Mouse (Mus musculus): ENCODE measurements around the gene Stat4. TPM values are rescaled to one million over a fixed set of nuclear protein-coding genes. Genes with fewer than 3 reads are reported as not detected.

Stat4 gene
- polyA plus RNA-seq, 1 experiment from 2014 or later = 2.6 TPM

- ATAC-seq (ENCODE audit: insufficient read depth, low FRiP score, low read depth) = no peak
- H3K27me3 ChIP-seq (replicated peaks) = no peaks in the 10 kb centered on the region
- H3K4me2 ChIP-seq = no peak overlapping the region
- 51% methylated on average over 5 of the region's 5 CpGs for WGBS
- no peak overlapping the region for H3K27ac ChIP-seq
- no peaks in the 10 kb centered on the region for H3K9me3 ChIP-seq
- no peaks in the 10 kb centered on the region for H3K36me3 ChIP-seq
- H3K4me3 ChIP-seq (replicated peaks) = no peak overlapping the region
- no peak overlapping the region for H3K9ac ChIP-seq
- peaks cover 7% of the 10 kb centered on the region for H3K4me1 ChIP-seq
Observed at GRCm38 (mm10) chr1:51998542-51998941, 11.6 kb downstream of the Stat4 start.

DNA sequence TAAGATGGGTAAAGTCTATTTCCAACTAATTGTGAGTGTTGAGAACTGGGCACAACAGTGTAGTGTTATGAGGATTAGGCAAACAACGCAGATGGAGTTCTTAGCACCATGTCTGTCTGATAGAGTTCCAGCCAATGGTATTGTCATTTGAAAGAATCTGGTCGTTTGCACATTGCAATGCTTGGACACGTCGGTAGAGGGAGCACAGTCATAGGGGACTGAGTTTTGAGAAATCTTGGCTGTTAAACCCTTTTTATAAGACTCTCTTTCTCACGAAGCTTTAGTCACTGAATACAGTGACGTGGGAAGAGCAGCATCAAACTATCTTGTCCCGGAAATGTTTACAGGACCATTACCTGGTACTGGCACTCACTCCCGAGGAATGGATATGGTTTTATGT lies 17.1 kb downstream of the Stat4 start:
- H3K27ac ChIP-seq = no peak overlapping the region
- 23% methylated on average over 8 of the region's 8 CpGs for WGBS
- H3K9ac ChIP-seq = no peak overlapping the region
- no peak overlapping the region for H3K4me2 ChIP-seq
- ATAC-seq (ENCODE audit: insufficient read depth, low FRiP score, low read depth) = no peak
- H3K27me3 ChIP-seq (replicated peaks) = no peaks in the 10 kb centered on the region
- H3K36me3 ChIP-seq = no peaks in the 10 kb centered on the region
- no peaks in the 10 kb centered on the region for H3K9me3 ChIP-seq
- no peaks in the 10 kb centered on the region for H3K4me1 ChIP-seq
- no peak overlapping the region for H3K4me3 ChIP-seq (replicated peaks)

- Histone ChIP-seq H3K36me3 (no peaks in the 10 kb centered on the region), H3K4me2 (peak overlapping the region; percentile 57), H3K27ac (no peak overlapping the region), H3K4me1 (no peaks in the 10 kb centered on the region), H3K27me3 (replicated peaks) (no peaks in the 10 kb centered on the region), H3K9ac (no peak overlapping the region), H3K4me3 (replicated peaks) (peak overlapping the region; percentile 30), H3K9me3 (no peaks in the 10 kb centered on the region)
- WGBS = 4% methylated on average over 11 of the region's 11 CpGs
- no peak for ATAC-seq (ENCODE audit: insufficient read depth, low FRiP score, low read depth)
Observed at GRCm38 (mm10) chr1:52008443-52008842, 21.5 kb downstream of the Stat4 start.

DNA sequence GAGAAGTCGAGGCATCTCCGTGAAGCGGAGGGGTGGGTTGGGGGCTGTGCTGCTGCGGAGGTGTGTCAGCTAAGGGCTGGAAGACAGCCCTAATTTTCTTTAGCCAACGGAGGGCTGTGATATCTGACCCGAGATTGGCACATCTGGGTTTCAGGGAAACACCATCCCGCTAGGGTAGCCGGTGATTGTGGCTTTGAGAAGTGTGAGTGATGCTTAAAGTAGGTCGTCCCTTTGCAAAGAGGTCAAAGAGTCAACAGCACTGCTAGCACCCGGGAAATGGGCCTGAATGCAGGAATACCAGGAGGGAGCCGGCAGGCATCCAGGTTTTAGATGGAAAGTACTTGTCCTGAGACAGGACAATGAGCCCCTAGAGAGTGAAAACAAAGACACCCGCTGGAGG lies 22.0 kb downstream of the Stat4 start:
- WGBS = 8% methylated on average over 12 of the region's 12 CpGs
- no peak for ATAC-seq (ENCODE audit: insufficient read depth, low FRiP score, low read depth)
- H3K4me2 ChIP-seq = peak overlapping the region; percentile 57
- H3K27ac ChIP-seq = no peak overlapping the region
- no peak overlapping the region for H3K9ac ChIP-seq
- H3K36me3 ChIP-seq = no peaks in the 10 kb centered on the region
- no peaks in the 10 kb centered on the region for H3K4me1 ChIP-seq
- no peaks in the 10 kb centered on the region for H3K27me3 ChIP-seq (replicated peaks)
- no peaks in the 10 kb centered on the region for H3K9me3 ChIP-seq
- H3K4me3 ChIP-seq (replicated peaks) = peak overlapping the region; percentile 30

GRCm38 (mm10) chr1:52010741-52011140 lies 23.8 kb downstream of the Stat4 start:
- no peak for ATAC-seq (ENCODE audit: insufficient read depth, low FRiP score, low read depth)
- H3K27me3 ChIP-seq (replicated peaks) = no peaks in the 10 kb centered on the region
- no peak overlapping the region for H3K4me2 ChIP-seq
- H3K9ac ChIP-seq = no peak overlapping the region
- 66% methylated on average over 5 of the region's 5 CpGs for whole genome bisulfite sequencing
- H3K36me3 ChIP-seq = no peaks in the 10 kb centered on the region
- no peak overlapping the region for H3K27ac ChIP-seq
- no peak overlapping the region for H3K4me3 ChIP-seq (replicated peaks)
- no peaks in the 10 kb centered on the region for H3K4me1 ChIP-seq
- no peaks in the 10 kb centered on the region for H3K9me3 ChIP-seq

DNA sequence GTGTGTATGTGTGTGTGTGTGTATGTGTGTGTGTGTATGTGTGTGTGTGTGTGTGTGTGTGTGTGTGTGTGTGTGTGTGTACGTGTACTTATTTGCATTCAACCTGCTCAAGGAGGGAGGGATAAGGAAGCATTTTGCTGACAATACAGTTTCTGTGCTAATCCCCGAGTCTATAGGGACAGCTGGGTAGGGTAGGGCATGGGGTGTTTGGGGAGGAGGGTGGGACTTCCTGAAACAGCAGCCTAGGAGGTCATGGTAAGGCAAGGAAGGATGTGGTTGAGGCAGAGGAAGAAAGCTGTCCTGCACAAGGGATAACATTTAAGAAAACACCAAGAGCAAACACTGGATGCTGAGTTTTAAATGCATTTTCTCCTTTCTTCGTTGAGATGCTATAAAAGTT lies 24.3 kb downstream of the Stat4 start:
- Histone ChIP-seq H3K9me3 (no peaks in the 10 kb centered on the region), H3K4me1 (no peaks in the 10 kb centered on the region), H3K27ac (no peak overlapping the region), H3K9ac (no peak overlapping the region), H3K4me2 (no peak overlapping the region), H3K27me3 (replicated peaks) (no peaks in the 10 kb centered on the region), H3K36me3 (no peaks in the 10 kb centered on the region), H3K4me3 (replicated peaks) (no peak overlapping the region)
- ATAC-seq (ENCODE audit: insufficient read depth, low FRiP score, low read depth) = no peak
- 69% methylated on average over 2 of the region's 3 CpGs for WGBS

GRCm38 (mm10) chr1:52012231-52012630 lies 25.3 kb downstream of the Stat4 start:
- ATAC-seq (ENCODE audit: insufficient read depth, low FRiP score, low read depth) = no peak
- H3K9ac ChIP-seq = no peak overlapping the region
- no peak overlapping the region for H3K4me2 ChIP-seq
- H3K27me3 ChIP-seq (replicated peaks) = no peaks in the 10 kb centered on the region
- H3K36me3 ChIP-seq = no peaks in the 10 kb centered on the region
- H3K4me3 ChIP-seq (replicated peaks) = no peak overlapping the region
- no peaks in the 10 kb centered on the region for H3K9me3 ChIP-seq
- no peaks in the 10 kb centered on the region for H3K4me1 ChIP-seq
- no peak overlapping the region for H3K27ac ChIP-seq

GRCm38 (mm10) chr1:52012757-52013156 lies 25.8 kb downstream of the Stat4 start:
- 84% methylated on average over 7 of the region's 7 CpGs for WGBS
- Histone ChIP-seq H3K36me3 (no peaks in the 10 kb centered on the region), H3K27me3 (replicated peaks) (no peaks in the 10 kb centered on the region), H3K27ac (no peak overlapping the region), H3K9me3 (no peaks in the 10 kb centered on the region), H3K4me3 (replicated peaks) (no peak overlapping the region), H3K4me1 (no peaks in the 10 kb centered on the region), H3K4me2 (no peak overlapping the region), H3K9ac (no peak overlapping the region)
- ATAC-seq (ENCODE audit: insufficient read depth, low FRiP score, low read depth) = no peak

GRCm38 (mm10) chr1:52019621-52020020 lies 32.7 kb downstream of the Stat4 start:
- ATAC-seq (ENCODE audit: insufficient read depth, low FRiP score, low read depth) = no peak
- H3K9ac ChIP-seq = no peak overlapping the region
- H3K4me3 ChIP-seq (replicated peaks) = no peak overlapping the region
- no peaks in the 10 kb centered on the region for H3K27me3 ChIP-seq (replicated peaks)
- no peaks in the 10 kb centered on the region for H3K4me1 ChIP-seq
- H3K36me3 ChIP-seq = no peaks in the 10 kb centered on the region
- WGBS = 57% methylated on average over 4 of the region's 4 CpGs
- no peaks in the 10 kb centered on the region for H3K9me3 ChIP-seq
- H3K4me2 ChIP-seq = no peak overlapping the region
- no peak overlapping the region for H3K27ac ChIP-seq

- Histone ChIP-seq H3K9ac (no peak overlapping the region), H3K4me3 (replicated peaks) (no peak overlapping the region), H3K27ac (no peak overlapping the region), H3K36me3 (no peaks in the 10 kb centered on the region), H3K4me1 (no peaks in the 10 kb centered on the region), H3K27me3 (replicated peaks) (no peaks in the 10 kb centered on the region), H3K4me2 (no peak overlapping the region), H3K9me3 (no peaks in the 10 kb centered on the region)
- no peak for ATAC-seq (ENCODE audit: insufficient read depth, low FRiP score, low read depth)
- 77% methylated on average over 4 of the region's 4 CpGs for WGBS
Observed at GRCm38 (mm10) chr1:52021936-52022725, 35.2 kb downstream of the Stat4 start.

DNA sequence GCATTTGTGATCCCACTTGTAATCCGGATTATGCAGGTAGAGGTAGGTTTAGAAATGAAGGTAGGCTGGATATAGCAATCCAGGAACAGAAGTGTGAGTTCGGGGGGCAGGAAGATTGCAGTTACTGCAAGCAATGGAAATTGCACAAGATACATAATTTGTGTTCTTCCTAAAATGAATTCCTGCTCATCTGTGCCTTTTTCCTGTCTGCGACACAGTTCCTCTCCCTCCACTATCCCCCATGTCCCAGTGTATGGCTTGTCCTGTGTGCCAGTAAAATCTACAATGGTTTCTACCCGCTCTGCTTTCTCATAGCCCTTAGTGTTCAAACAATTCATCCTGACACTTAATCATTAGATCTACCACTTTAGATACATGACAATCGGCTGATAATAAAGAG lies 41.7 kb downstream of the Stat4 start:
- Histone ChIP-seq H3K36me3 (no peaks in the 10 kb centered on the region), H3K27me3 (replicated peaks) (no peaks in the 10 kb centered on the region), H3K4me2 (no peak overlapping the region), H3K9ac (no peak overlapping the region), H3K9me3 (no peaks in the 10 kb centered on the region), H3K4me1 (no peaks in the 10 kb centered on the region), H3K4me3 (replicated peaks) (no peak overlapping the region), H3K27ac (no peak overlapping the region)
- ATAC-seq (ENCODE audit: insufficient read depth, low FRiP score, low read depth) = no peak
- whole genome bisulfite sequencing = 89% methylated on average over 5 of the region's 5 CpGs

- Histone ChIP-seq H3K4me3 (replicated peaks) (no peak overlapping the region), H3K9ac (no peak overlapping the region), H3K9me3 (no peaks in the 10 kb centered on the region), H3K27ac (no peak overlapping the region), H3K4me1 (no peaks in the 10 kb centered on the region), H3K36me3 (no peaks in the 10 kb centered on the region), H3K27me3 (replicated peaks) (no peaks in the 10 kb centered on the region), H3K4me2 (no peak overlapping the region)
- no peak for ATAC-seq (ENCODE audit: insufficient read depth, low FRiP score, low read depth)
- 78% methylated on average over 12 of the region's 12 CpGs for whole genome bisulfite sequencing
Observed at GRCm38 (mm10) chr1:52034816-52035752, 48.1 kb downstream of the Stat4 start.

All from stomach, embryonic 15.5 days (tissue).